Mouse (Mus musculus) olfactory bulb, adult 2 months (tissue): ENCODE results near the gene Sorbs1.

Experiments
- CTCF ChIP-seq: fragments of 200-500 bp; IDR thresholded peaks from 2 replicates; pipeline ENCODE4 v1.5.1; 2012; ENCODE audit warnings: low read depth, mild to moderate bottlenecking, low read length, moderate library complexity; ENCODE audit not compliant: insufficient read depth
- POLR2A ChIP-seq: fragments of 200-500 bp; IDR thresholded peaks from 2 replicates; pipeline ENCODE4 v1.6.1; 2012; ENCODE audit warnings: mild to moderate bottlenecking, low read depth, low read length, moderate library complexity; ENCODE audit not compliant: insufficient read depth

- TF ChIP-seq POLR2A = no peak
- no peak for TF ChIP-seq CTCF
These were observed 103.5 kb downstream of the Sorbs1 start for GRCm38 (mm10) chr19:40410109-40410508.
